Mouse (Mus musculus): ENCODE measurements around the gene Slc2a4.

GRCm38 (mm10) chr11:69937834-69938233, 10.2 kb downstream of the Slc2a4 start:
- TF ChIP-seq EP300 (IDR thresholded peaks at IDR 0.05; ENCODE audit: low read depth) (no peak), CTCF (IDR thresholded peaks at IDR 0.05; ENCODE audit: low read depth) (no peak)
